Mouse (Mus musculus): ENCODE measurements around the gene Tnks2.

DNA sequence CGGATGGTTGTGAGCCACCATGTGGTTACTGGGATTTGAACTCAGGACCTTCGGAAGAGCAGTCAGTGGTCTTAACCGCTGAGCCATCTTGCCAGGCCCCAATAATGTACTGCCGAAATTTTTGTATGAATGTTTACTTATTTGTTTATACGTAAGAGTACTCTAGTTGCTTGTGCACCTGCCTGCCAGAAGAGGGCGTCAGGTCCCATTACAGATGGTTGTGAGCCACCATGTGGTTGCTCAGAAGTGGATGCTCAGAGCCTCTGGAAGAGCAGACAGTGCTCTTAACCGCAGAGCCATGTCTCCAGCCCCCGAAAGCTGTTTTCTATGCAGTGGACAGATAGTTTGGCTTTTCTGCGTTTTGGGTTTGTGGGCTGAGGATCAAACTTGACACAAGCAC is 63.7 kb downstream of the Tnks2 start:
- peak; percentile 68 for TF ChIP-seq CTCF (IDR thresholded peaks at IDR 0.05; ENCODE audit: insufficient read depth, low read length)
- no peak for TF ChIP-seq POLR2A (IDR thresholded peaks at IDR 0.05; ENCODE audit: borderline replicate concordance, extremely low read depth, low read depth, low read length)

All from lung, adult 2 months (tissue).